Mouse (Mus musculus) thymus, adult 2 months (tissue): ENCODE measurements at regions not wholly inside any gene's neighbourhood (a gene's known extent, or its start where the extent isn't known, plus 50 kb on each side); places are given as distances from the start of the nearest gene placed in this dataset.

Source experiments
- CTCF ChIP-seq: fragments of 200-500 bp; IDR thresholded peaks from 2 replicates; pipeline ENCODE4 v1.5.1; 2012; ENCODE audit warnings: mild to moderate bottlenecking, control low read depth, low read length, moderate library complexity, borderline replicate concordance; ENCODE audit not compliant: control insufficient read depth, poor library complexity, insufficient read depth; ENCODE audit errors: extremely low read depth
- POLR2A ChIP-seq: fragments of 200-500 bp; IDR thresholded peaks from 2 replicates; pipeline ENCODE4 v1.6.1; 2012; ENCODE audit warnings: mild to moderate bottlenecking, low read length, control low read depth, moderate library complexity; ENCODE audit not compliant: control insufficient read depth, poor library complexity, insufficient read depth; ENCODE audit errors: extremely low read depth

- no peak for TF ChIP-seq CTCF
- no peak for TF ChIP-seq POLR2A
These were observed 308.1 kb upstream of the Dynlrb2 start for GRCm38 (mm10) chr8:116196623-116197184.
